Mouse (Mus musculus) brain, embryonic 14.5 days (tissue): ENCODE results near the gene Slc17a9. TPM values are rescaled to one million over a fixed set of nuclear protein-coding genes. Genes with fewer than 3 reads are reported as not detected.

ENCODE experiments used
- DNase-seq: peaks from one replicate; pipeline ENCODE4 v3.0.0-alpha.2; 2011; ENCODE audit warnings: low read depth
- CTCF ChIP-seq: fragments of 200-500 bp; IDR thresholded peaks from 2 replicates; pipeline ENCODE4 v1.5.1; 2012; ENCODE audit warnings: inconsistent platforms, mild to moderate bottlenecking, moderate library complexity, borderline replicate concordance; ENCODE audit not compliant: insufficient read depth, insufficient read length; ENCODE audit errors: extremely low read depth
- POLR2A ChIP-seq: fragments of 200-500 bp; IDR thresholded peaks from 2 replicates; pipeline ENCODE4 v1.6.1; 2012; ENCODE audit warnings: mild to moderate bottlenecking, inconsistent platforms, borderline replicate concordance; ENCODE audit not compliant: poor library complexity, insufficient read depth, insufficient read length, severe bottlenecking; ENCODE audit errors: extremely low read depth
- polyA plus RNA-seq: library from polyadenylated mRNA; depleted of rRNA; stranded (reverse); fragments of >200 nt; gene quantifications from 2 replicates; pipeline ENCODE4 v1.2.3, GENCODE M21; 2012

The Slc17a9 gene
- polyA plus RNA-seq, 1 experiment: 0.83 TPM

DNA sequence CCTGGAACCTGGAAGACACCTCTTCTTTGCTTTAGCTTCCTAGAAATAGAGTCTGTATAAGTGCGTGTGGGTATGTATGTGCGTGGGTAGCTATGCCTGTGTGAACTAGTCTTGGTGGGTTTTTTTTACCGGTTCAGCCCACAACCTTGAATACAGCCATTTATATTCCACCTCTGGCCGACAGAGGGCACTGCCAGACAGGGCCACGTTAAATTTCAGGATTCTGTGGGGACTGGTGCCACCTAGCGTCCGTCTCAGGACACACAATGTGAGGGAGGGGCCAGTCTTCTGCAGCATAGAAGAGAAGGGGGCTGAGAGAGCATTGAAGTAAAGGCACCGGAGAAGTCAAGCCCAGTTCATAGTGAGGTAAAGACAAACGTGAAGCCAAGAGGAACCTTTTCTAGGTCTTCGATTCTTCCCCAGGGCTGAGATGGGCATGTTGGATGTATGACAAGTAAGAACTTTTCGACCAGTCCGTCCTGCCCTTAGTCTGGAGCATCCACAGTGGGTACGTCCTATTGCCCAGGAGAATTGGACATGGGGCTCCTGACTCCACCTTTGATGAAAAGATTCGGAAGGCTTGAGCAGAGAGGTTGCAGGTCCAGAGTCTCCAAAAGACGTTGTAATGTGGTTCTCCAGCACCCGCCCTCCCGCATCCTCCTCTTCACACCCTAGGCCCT is 20.3 kb downstream of the Slc17a9 start:
- TF ChIP-seq POLR2A (no peak), CTCF (peak; percentile 100)
- DNase-seq: peak; percentile 92

- peak; percentile 57 for DNase-seq
- TF ChIP-seq CTCF (no peak), POLR2A (no peak)
Observed at GRCm38 (mm10) chr2:180746569-180747192, 21.6 kb downstream of the Slc17a9 start.

DNA sequence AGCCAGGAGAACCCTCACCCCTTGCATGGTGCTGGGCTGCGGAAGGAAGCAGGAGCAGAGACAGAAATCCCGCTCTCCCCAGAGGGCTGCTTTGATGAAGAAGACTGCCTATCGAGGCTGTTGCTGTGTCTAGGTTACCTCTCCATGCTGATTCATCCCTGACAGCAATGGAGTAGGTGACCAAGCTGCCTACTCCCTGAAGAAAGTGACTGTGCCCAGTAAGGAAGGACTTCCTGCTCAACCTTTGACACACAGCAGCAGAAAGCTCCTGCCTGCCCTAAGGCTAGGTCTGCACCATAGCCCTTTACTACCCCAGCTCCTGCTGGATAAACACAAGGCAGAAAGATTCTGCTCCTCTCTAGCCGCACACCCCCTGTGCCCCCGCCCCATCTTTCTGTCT is 23.8 kb downstream of the Slc17a9 start:
- TF ChIP-seq CTCF (no peak), POLR2A (no peak)
- DNase-seq: no peak

DNA sequence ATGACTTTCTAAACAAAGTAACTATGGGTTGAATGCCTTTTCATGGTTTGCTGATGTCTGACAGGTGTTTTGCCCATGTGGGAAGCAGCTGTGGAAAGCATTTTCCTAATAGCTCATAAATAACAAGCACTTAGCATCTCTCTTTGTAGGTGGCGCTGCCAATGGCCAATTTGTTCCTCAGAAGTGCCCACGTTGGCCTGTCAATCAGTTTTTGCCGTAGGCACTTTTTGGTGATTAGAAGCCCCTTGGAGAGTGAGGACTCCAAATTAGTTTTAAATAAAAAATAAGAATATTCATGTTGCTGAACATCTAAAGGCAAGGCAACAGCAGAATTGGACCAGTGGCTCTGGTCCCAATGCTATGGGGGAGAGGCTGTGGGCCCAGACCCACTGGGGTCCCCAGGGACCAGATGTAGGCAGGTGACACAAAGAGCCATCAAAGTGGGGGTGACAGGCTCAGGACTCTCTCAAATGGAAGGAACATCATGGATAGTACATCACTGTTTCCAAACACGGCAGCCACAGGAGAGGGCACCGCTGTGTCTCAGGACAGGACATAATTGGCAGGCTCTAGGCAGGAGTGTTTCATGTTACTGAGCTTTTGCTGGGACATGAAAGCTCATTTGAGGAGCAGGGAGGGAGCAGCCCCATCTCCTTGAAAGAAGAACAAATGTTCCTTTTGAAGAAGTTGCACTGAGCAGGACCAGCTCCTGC is 30.1 kb downstream of the Slc17a9 start:
- TF ChIP-seq POLR2A (no peak), CTCF (no peak)
- peak; percentile 77 for DNase-seq

- DNase-seq: no peak
- TF ChIP-seq POLR2A: no peak
- no peak for TF ChIP-seq CTCF
Observed at GRCm38 (mm10) chr2:180755896-180756295, 30.8 kb downstream of the Slc17a9 start.

DNA sequence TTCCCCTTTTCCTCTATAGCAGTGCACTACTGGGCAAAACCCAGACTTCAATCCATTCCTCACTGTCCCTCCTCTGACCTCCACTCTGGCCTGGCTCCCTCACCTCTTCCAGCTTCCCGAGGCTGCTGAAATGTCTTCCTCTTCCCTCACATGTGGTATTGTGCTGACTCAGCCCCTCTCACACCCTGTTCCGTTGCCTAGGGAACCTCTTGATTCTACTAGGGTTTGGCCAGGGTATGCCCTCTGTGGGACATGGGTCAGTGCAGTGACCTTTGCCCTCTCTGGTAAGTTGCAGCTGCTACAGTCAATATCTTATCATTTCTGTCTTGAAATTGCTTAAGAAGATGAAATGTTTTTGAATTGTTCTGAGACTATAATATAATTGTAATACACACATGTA is 31.7 kb downstream of the Slc17a9 start:
- DNase-seq: no peak
- TF ChIP-seq POLR2A (no peak), CTCF (no peak)

DNA sequence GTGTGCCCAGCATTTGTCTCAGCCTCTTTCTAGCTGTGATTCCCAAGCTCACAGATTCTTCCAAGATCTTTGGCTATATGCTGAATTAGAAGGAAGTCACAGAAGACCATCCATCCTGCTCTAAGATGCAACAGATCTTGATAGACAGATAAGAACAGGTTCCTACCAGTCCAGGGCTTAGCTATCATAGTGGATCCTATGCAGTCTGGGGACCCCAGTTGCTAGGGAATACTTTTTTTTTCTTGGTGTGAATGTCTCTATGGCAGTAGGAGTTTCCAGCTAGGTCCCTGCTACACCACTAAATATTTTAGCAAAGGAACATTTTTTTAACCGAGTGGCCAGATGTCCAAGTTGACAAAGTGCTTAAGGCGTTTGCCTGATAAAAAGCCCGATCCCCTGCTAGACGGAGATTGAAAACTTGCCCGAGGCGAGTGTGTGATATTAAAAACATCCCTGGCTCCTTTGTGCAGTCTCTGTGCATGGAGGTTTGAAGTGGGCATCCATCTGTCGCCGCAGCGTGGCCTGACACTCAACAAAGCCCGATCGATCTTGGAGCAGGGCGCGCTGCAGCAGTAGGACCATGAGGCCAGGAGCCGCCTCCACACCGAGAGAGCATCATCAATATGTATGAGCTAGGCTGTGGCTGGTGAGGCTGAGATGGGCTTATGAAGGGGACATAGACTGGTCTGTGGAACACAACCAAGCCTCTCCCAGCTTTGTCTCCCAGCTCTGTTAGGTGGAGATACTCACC is 33.6 kb downstream of the Slc17a9 start:
- TF ChIP-seq POLR2A (no peak), CTCF (no peak)
- DNase-seq: peak; percentile 82

DNA sequence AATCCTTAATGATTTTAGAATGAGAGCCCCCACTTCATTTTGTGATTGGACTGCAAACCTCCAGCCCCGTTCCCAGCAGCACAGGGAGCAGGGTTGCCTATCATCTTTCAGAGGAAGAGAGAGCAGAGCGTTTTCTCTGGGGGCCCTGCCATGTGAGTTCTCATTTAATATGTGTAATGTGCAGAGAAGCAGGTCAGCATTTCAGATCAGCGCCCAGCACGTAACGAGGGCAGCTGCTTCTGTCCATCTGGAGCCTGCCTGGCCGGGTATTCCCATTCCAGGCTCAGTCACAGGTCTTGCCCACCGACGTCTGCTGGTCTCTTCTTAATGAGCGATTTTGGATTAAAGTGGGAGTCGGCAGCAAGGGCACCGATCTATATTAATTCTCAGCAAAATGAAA is 39.9 kb downstream of the Slc17a9 start:
- DNase-seq: peak; percentile 51
- no peak for TF ChIP-seq POLR2A
- no peak for TF ChIP-seq CTCF

GRCm38 (mm10) chr2:180765713-180766112 is 40.6 kb downstream of the Slc17a9 start:
- no peak for TF ChIP-seq POLR2A
- TF ChIP-seq CTCF: no peak
- DNase-seq: no peak

DNA sequence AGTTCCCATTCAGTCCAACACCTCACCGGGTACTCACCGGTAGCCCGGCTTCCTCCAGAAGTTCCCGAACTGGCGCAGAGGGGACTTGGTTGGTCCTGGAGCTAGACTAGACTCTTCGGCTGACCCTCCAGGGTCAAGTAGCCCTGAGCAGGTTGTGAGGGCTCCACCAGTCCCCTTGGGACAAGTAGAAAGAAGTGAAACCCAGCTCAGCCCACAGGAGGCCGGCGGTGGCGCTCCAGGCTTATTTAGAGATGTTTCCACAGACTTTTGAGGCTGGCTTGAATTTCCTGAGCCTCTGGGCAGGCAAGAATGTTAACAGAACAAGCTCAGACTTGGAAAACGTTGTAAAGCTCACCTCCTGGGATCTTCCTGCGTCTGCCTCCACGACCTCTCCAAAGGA is 50.2 kb downstream of the Slc17a9 start:
- no peak for DNase-seq
- TF ChIP-seq CTCF (no peak), POLR2A (no peak)

DNA sequence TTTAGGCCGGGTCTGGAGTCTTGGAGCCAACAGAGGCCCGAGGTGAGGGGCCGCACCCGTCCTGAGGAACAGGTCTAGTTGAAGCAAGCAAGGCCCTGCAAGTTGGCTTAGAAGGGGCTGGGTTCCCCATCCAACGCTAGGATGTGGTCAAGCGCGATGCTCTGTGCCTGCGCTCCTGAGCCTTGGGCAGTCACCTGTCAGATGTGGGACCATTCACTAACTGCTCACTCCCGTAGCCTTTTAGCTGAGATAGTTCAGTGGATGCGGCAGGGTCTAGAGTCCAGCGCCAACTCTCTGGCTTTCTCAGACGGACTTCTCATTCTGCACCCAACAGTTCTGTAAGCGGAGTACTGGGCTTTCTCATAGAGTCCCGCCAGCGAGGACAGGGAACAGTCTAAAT is 50.6 kb downstream of the Slc17a9 start:
- no peak for DNase-seq
- no peak for TF ChIP-seq POLR2A
- no peak for TF ChIP-seq CTCF

GRCm38 (mm10) chr2:180776793-180777192 is 51.7 kb downstream of the Slc17a9 start, which contains the start of gene Bhlhe23:
Gene Bhlhe23, minus strand, starts transcription at chr2:180776900.
- DNase-seq: no peak
- TF ChIP-seq CTCF (no peak), POLR2A (no peak)
